Mouse (Mus musculus): ENCODE measurements around the gene Wnt6. TPM values are rescaled to one million over a fixed set of nuclear protein-coding genes. Genes with fewer than 3 reads are reported as not detected.

Gene Wnt6
- polyA plus RNA-seq, 1 experiment from 2014 or later = 14.6 TPM

DNA sequence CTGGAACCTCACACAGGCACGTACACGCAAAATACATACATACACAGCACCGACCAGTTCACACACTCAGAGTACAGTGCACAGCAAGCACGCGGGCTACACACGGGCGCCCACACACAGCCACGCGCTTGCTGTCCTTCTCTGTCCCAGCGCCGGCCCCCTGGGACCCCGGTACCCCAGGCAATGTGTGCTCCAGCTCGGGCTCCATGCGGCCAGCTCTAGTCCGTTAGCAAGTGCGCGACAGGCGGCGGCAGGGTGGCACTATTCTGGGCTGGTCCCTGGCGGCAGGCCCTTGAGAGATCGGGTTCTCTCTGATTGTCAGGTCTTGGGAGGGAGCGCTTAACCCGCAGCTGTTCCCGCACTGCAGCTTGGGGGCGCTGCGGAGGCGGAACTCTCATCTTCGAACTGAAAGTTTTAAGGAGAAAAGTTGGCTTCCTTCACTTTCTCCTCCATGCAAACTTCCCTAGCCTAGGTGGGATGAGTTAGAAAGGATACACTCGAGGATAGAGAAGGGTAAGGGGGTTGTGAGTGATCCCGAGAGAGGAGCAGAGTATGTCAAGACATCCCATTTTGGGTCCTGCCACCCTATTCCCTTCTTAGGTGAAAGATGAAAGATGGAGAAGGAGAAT, 22.9 kb upstream of the Wnt6 start, which contains the start of gene Prkag3:
Gene Prkag3 (minus strand): TSS at position 579 of the 629 bp plus-strand sequence.
- H3K4me1 ChIP-seq (ENCODE audit: control insufficient read depth, insufficient read depth, low read length) = no peaks in the 10 kb centered on the region
- no peaks in the 10 kb centered on the region for H3K9me3 ChIP-seq (ENCODE audit: control insufficient read depth, low read length)
- H3K27me3 ChIP-seq (ENCODE audit: control insufficient read depth, insufficient read depth, low read length) = 0 out of 2 replicates have a peak, but pooled peaks cover 2% of the 10 kb centered on the region
- H3K27ac ChIP-seq (ENCODE audit: low read depth, low read length) = no peak within 1 kb of the TSS
- no peaks in the 10 kb centered on the region for H3K36me3 ChIP-seq (ENCODE audit: control insufficient read depth, insufficient read depth, low read length)
- DNase-seq (ENCODE audit: low spot score) (peak; percentile 67), ATAC-seq (ENCODE audit: insufficient read depth, low FRiP score, low TSS enrichment) (no peak; the same call in 1 of the 2 replicates)
- peak within 1 kb of the TSS; percentile 42; the same call in 1 of the 2 replicates for H3K9ac ChIP-seq (ENCODE audit: low read length)
- peak within 1 kb of the TSS; percentile 42 for H3K4me2 ChIP-seq (ENCODE audit: low read depth)
- 0 out of 2 replicates have a peak within 1 kb of the TSS, but pooled peaks have one; percentile 10 for H3K4me3 ChIP-seq (ENCODE audit: low read depth, low read length)
- WGBS = 8% methylated on average over 30 of the region's 30 CpGs

GRCm38 (mm10) chr1:74749301-74749700, 22.4 kb upstream of the Wnt6 start:
- 77% methylated on average over 7 of the region's 7 CpGs for WGBS
- H3K9me3 ChIP-seq (ENCODE audit: control insufficient read depth, low read length) = no peaks in the 10 kb centered on the region
- H3K27ac ChIP-seq (ENCODE audit: low read depth, low read length) = no peak overlapping the region
- H3K36me3 ChIP-seq (ENCODE audit: control insufficient read depth, insufficient read depth, low read length) = no peaks in the 10 kb centered on the region
- H3K9ac ChIP-seq (ENCODE audit: low read length) = no peak overlapping the region
- H3K4me2 ChIP-seq (ENCODE audit: low read depth) = no peak overlapping the region
- no peak overlapping the region for H3K4me3 ChIP-seq (ENCODE audit: low read depth, low read length)
- H3K4me1 ChIP-seq (ENCODE audit: control insufficient read depth, insufficient read depth, low read length) = no peaks in the 10 kb centered on the region
- DNase-seq (ENCODE audit: low spot score) (no peak), ATAC-seq (ENCODE audit: insufficient read depth, low FRiP score, low TSS enrichment) (no peak)
- 0 out of 2 replicates have a peak, but pooled peaks cover 2% of the 10 kb centered on the region for H3K27me3 ChIP-seq (ENCODE audit: control insufficient read depth, insufficient read depth, low read length)

GRCm38 (mm10) chr1:74750683-74751082, 21.0 kb upstream of the Wnt6 start:
- DNase-seq (ENCODE audit: low spot score) (no peak), ATAC-seq (ENCODE audit: insufficient read depth, low FRiP score, low TSS enrichment) (no peak)
- Histone ChIP-seq H3K9me3 (ENCODE audit: control insufficient read depth, low read length) (no peaks in the 10 kb centered on the region), H3K36me3 (ENCODE audit: control insufficient read depth, insufficient read depth, low read length) (no peaks in the 10 kb centered on the region), H3K4me2 (ENCODE audit: low read depth) (no peak overlapping the region), H3K4me1 (ENCODE audit: control insufficient read depth, insufficient read depth, low read length) (no peaks in the 10 kb centered on the region), H3K27me3 (ENCODE audit: control insufficient read depth, insufficient read depth, low read length) (0 out of 2 replicates have a peak, but pooled peaks cover 2% of the 10 kb centered on the region), H3K9ac (ENCODE audit: low read length) (no peak overlapping the region), H3K27ac (ENCODE audit: low read depth, low read length) (no peak overlapping the region), H3K4me3 (ENCODE audit: low read depth, low read length) (no peak overlapping the region)
- 86% methylated on average over 4 of the region's 4 CpGs for WGBS

GRCm38 (mm10) chr1:74752150-74752549, 19.5 kb upstream of the Wnt6 start:
- H3K9me3 ChIP-seq (ENCODE audit: control insufficient read depth, low read length) = no peaks in the 10 kb centered on the region
- H3K27ac ChIP-seq (ENCODE audit: low read depth, low read length) = no peak overlapping the region
- H3K9ac ChIP-seq (ENCODE audit: low read length) = no peak overlapping the region
- H3K4me1 ChIP-seq (ENCODE audit: control insufficient read depth, insufficient read depth, low read length) = no peaks in the 10 kb centered on the region
- 79% methylated on average over 8 of the region's 8 CpGs for WGBS
- ATAC-seq (ENCODE audit: insufficient read depth, low FRiP score, low TSS enrichment) (no peak), DNase-seq (ENCODE audit: low spot score) (no peak)
- H3K4me3 ChIP-seq (ENCODE audit: low read depth, low read length) = no peak overlapping the region
- H3K36me3 ChIP-seq (ENCODE audit: control insufficient read depth, insufficient read depth, low read length) = no peaks in the 10 kb centered on the region
- H3K27me3 ChIP-seq (ENCODE audit: control insufficient read depth, insufficient read depth, low read length) = 0 out of 2 replicates have a peak, but pooled peaks cover 2% of the 10 kb centered on the region
- no peak overlapping the region for H3K4me2 ChIP-seq (ENCODE audit: low read depth)

GRCm38 (mm10) chr1:74752833-74753232, 18.9 kb upstream of the Wnt6 start:
- H3K4me2 ChIP-seq (ENCODE audit: low read depth) = no peak overlapping the region
- H3K4me3 ChIP-seq (ENCODE audit: low read depth, low read length) = no peak overlapping the region
- H3K36me3 ChIP-seq (ENCODE audit: control insufficient read depth, insufficient read depth, low read length) = no peaks in the 10 kb centered on the region
- no peak overlapping the region for H3K9ac ChIP-seq (ENCODE audit: low read length)
- H3K27ac ChIP-seq (ENCODE audit: low read depth, low read length) = no peak overlapping the region
- no peak for DNase-seq (ENCODE audit: low spot score)
- no peaks in the 10 kb centered on the region for H3K4me1 ChIP-seq (ENCODE audit: control insufficient read depth, insufficient read depth, low read length)
- no peaks in the 10 kb centered on the region for H3K9me3 ChIP-seq (ENCODE audit: control insufficient read depth, low read length)
- 0 out of 2 replicates have a peak, but pooled peaks cover 2% of the 10 kb centered on the region for H3K27me3 ChIP-seq (ENCODE audit: control insufficient read depth, insufficient read depth, low read length)
- ATAC-seq (ENCODE audit: insufficient read depth, low FRiP score, low TSS enrichment) = no peak
- WGBS = 96% methylated on average over 3 of the region's 3 CpGs

- Histone ChIP-seq H3K27me3 (ENCODE audit: control insufficient read depth, insufficient read depth, low read length) (0 out of 2 replicates have a peak, but pooled peaks cover 1% of the 10 kb centered on the region), H3K27ac (ENCODE audit: low read depth, low read length) (no peak overlapping the region), H3K36me3 (ENCODE audit: control insufficient read depth, insufficient read depth, low read length) (no peaks in the 10 kb centered on the region), H3K9me3 (ENCODE audit: control insufficient read depth, low read length) (no peaks in the 10 kb centered on the region), H3K4me1 (ENCODE audit: control insufficient read depth, insufficient read depth, low read length) (no peaks in the 10 kb centered on the region), H3K4me3 (ENCODE audit: low read depth, low read length) (no peak overlapping the region), H3K9ac (ENCODE audit: low read length) (no peak overlapping the region), H3K4me2 (ENCODE audit: low read depth) (no peak overlapping the region)
- WGBS = 91% methylated on average over 8 of the region's 8 CpGs
- ATAC-seq (ENCODE audit: insufficient read depth, low FRiP score, low TSS enrichment) (no peak), DNase-seq (ENCODE audit: low spot score) (no peak)
Measured at GRCm38 (mm10) chr1:74753266-74753974, 18.3 kb upstream of the Wnt6 start.

DNA sequence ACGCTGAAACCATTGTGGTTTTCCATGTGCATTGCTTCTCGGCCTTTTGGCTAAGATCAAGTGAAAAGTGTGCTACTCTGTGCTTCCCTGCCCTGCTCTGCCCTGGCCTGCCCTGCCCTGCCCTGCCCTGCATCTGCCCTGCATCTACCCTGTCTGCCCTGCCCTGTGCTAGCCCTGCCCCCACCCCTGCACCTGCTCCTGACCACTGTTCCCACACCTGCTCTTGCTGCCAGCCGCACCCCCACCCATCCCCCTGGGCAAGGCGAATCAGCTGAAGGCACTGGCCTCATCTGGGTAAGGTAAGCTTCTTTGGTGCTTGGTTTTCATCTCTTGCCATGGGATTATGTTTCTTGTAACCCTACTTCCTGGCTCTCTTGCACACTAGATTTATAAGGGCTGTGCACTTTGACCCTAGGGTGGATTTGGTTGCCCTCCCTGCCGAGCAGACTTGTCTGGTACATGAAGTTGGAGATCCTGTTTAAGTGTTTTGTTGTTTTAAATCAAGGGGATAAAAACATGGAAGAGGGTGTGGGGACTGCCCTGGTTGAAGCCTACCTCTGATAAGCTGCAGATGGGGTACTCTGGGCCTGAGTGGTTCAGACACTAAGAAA, 17.4 kb upstream of the Wnt6 start:
- ATAC-seq (ENCODE audit: insufficient read depth, low FRiP score, low TSS enrichment) (no peak), DNase-seq (ENCODE audit: low spot score) (no peak)
- 69% methylated on average over 5 of the region's 5 CpGs for WGBS
- no peak overlapping the region for H3K27ac ChIP-seq (ENCODE audit: low read depth, low read length)
- no peaks in the 10 kb centered on the region for H3K27me3 ChIP-seq (ENCODE audit: control insufficient read depth, insufficient read depth, low read length)
- no peaks in the 10 kb centered on the region for H3K4me1 ChIP-seq (ENCODE audit: control insufficient read depth, insufficient read depth, low read length)
- H3K4me2 ChIP-seq (ENCODE audit: low read depth) = no peak overlapping the region
- no peak overlapping the region for H3K4me3 ChIP-seq (ENCODE audit: low read depth, low read length)
- no peaks in the 10 kb centered on the region for H3K36me3 ChIP-seq (ENCODE audit: control insufficient read depth, insufficient read depth, low read length)
- H3K9me3 ChIP-seq (ENCODE audit: control insufficient read depth, low read length) = no peaks in the 10 kb centered on the region
- H3K9ac ChIP-seq (ENCODE audit: low read length) = no peak overlapping the region

DNA sequence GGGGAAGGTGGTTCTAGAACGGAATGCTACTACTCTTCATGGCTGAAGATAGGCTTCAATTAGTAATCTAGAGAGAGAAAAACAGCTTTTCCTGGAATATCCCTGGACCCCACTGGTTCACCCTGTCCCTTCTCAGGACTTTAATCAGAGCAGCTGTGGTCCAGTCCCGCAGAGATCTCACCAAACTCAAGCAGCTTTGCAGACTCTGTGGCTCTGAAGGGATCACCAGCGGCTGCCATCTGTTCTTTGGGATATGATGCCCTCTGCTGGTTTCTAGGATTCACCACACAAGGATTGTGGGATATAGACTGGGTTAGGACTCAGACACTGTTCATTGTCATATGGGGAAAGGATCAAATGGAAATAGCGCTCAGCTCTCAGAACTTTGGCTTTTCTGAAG, 11.9 kb upstream of the Wnt6 start:
- Histone ChIP-seq H3K27me3 (ENCODE audit: control insufficient read depth, insufficient read depth, low read length) (no peaks in the 10 kb centered on the region), H3K4me1 (ENCODE audit: control insufficient read depth, insufficient read depth, low read length) (no peaks in the 10 kb centered on the region), H3K27ac (ENCODE audit: low read depth, low read length) (no peak overlapping the region), H3K9me3 (ENCODE audit: control insufficient read depth, low read length) (no peaks in the 10 kb centered on the region), H3K9ac (ENCODE audit: low read length) (no peak overlapping the region), H3K4me3 (ENCODE audit: low read depth, low read length) (no peak overlapping the region), H3K36me3 (ENCODE audit: control insufficient read depth, insufficient read depth, low read length) (no peaks in the 10 kb centered on the region), H3K4me2 (ENCODE audit: low read depth) (no peak overlapping the region)
- peak; percentile 46 for DNase-seq (ENCODE audit: low spot score)
- 27% methylated on average over 4 of the region's 4 CpGs for WGBS
- no peak for ATAC-seq (ENCODE audit: insufficient read depth, low FRiP score, low TSS enrichment)
